8 mouse cellular contexts compared by ENCODE assay signal in the genomic region with DNA sequence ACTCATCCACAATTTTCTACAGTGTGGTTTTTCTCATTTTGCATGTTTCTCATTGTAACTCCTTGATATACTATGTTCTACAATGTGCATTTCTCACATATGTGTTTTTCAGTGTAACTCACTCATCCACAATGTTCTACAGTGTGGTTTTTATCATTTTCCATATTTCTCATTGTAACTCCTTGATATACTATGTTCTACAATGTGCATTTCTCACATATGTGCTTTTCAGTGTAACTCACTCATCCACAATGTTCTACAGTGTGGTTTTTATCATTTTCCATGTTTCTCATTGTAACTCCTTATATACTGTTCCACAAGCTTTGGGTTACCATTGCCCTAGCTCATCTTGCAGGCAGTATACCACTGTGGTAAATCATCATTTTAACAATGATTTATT.
A peak's percentile ranks its signal among the peaks of the same experiment; 100 is the strongest.
DNase-seq lines count a peak whose midpoint lies in the region; ATAC-seq lines count a peak whose summit lies in the region.
"Not testable (repeated sequence)": the region's sequence is repeated elsewhere in the genome, so short reads cannot be mapped to it uniquely, and the experiment has no call there.

No protein-coding gene starts in this region.

- H3K27ac ChIP-seq in ES-E14 (ENCODE audit: insufficient read depth, low read depth, low read length, poor library complexity, severe bottlenecking); heart, embryonic 14.5 days (replicated peaks in 1 of 2; ENCODE audit: control insufficient read depth in 1 of 2, insufficient read depth in 1 of 2, low read depth in 2 of 2, low read length in 2 of 2); intestine, embryonic 15.5 days; liver, embryonic 12.5 days; midbrain, embryonic 14.5 days (replicated peaks; ENCODE audit: low read depth, low read length): not testable (repeated sequence)

- H3K27me3 ChIP-seq in heart, embryonic 14.5 days (ENCODE audit: control insufficient read depth, insufficient read depth, low read length); intestine, embryonic 15.5 days (replicated peaks); liver, embryonic 12.5 days (replicated peaks); midbrain, embryonic 14.5 days (ENCODE audit: control insufficient read depth, insufficient read depth, low read length): not testable (repeated sequence)

- H3K4me2 ChIP-seq in heart, embryonic 14.5 days (ENCODE audit: low read length); intestine, embryonic 15.5 days (replicated peaks); liver, embryonic 12.5 days; midbrain, embryonic 14.5 days (ENCODE audit: low read length): not testable (repeated sequence)

- not testable (repeated sequence) for H3K9ac ChIP-seq in ES-E14 (ENCODE audit: insufficient read depth, low read depth, low read length, poor library complexity, severe bottlenecking); heart, embryonic 14.5 days (ENCODE audit: low read length); intestine, embryonic 15.5 days; liver, embryonic 12.5 days; midbrain, embryonic 14.5 days (replicated peaks; ENCODE audit: low read length)

- H3K4me3 ChIP-seq in ES-E14 (ENCODE audit: insufficient read depth in 1 of 2, low read depth in 1 of 2, low read length in 2 of 2, poor library complexity in 1 of 2, severe bottlenecking in 1 of 2); heart, embryonic 14.5 days (ENCODE audit: control insufficient read depth in 1 of 2, insufficient read depth in 1 of 2, low read depth in 1 of 2, low read length in 2 of 2); intestine, embryonic 15.5 days (replicated peaks); liver, embryonic 12.5 days; midbrain, embryonic 14.5 days (replicated peaks; ENCODE audit: low read depth, low read length): not testable (repeated sequence)

- H3K9me3 ChIP-seq in ES-E14 (ENCODE audit: control insufficient read depth, insufficient read depth, low read depth, low read length); heart, embryonic 14.5 days (ENCODE audit: control insufficient read depth, low read length); intestine, embryonic 15.5 days; liver, embryonic 12.5 days (replicated peaks); midbrain, embryonic 14.5 days (ENCODE audit: control insufficient read depth, low read length): not testable (repeated sequence)

- in situ Hi-C loops in ES-E14 (cut with MboI; ENCODE audit: low sequenced_read_pairs in 2 of 2, unreplicated experiment in 2 of 2): not testable (repeated sequence)

- H3K4me1 ChIP-seq in ES-E14 (ENCODE audit: control insufficient read depth in 2 of 2, insufficient read depth in 2 of 2, low read length in 2 of 2, poor library complexity in 1 of 2); heart, embryonic 14.5 days (ENCODE audit: control insufficient read depth in 2 of 2, insufficient read depth in 2 of 2, low read length in 2 of 2); intestine, embryonic 15.5 days (replicated peaks); liver, embryonic 12.5 days; midbrain, embryonic 14.5 days (ENCODE audit: control insufficient read depth, insufficient read depth, low read length): not testable (repeated sequence)

- not testable (repeated sequence) for H3K36me3 ChIP-seq in ES-E14 (ENCODE audit: control insufficient read depth, insufficient read depth, low read length, poor library complexity, severe bottlenecking); heart, embryonic 14.5 days (ENCODE audit: control insufficient read depth, insufficient read depth, low read length); intestine, embryonic 15.5 days; liver, embryonic 12.5 days; midbrain, embryonic 14.5 days (ENCODE audit: control insufficient read depth, insufficient read depth, low read length)

- DNase-seq in ES-E14 (ENCODE audit: low read depth, low spot score): peak; percentile 98
- DNase-seq in c-Kit-positive CD71-negative TER-119-negative erythroid progenitor cells, embryonic 14.5 days (ENCODE audit: low read depth): peak; percentile 63
- peak; percentile 55 for DNase-seq in fat pad, adult 2 months (ENCODE audit: extremely low read depth, low read depth, low spot score)
- DNase-seq in midbrain, embryonic 14.5 days: not testable (repeated sequence)
- DNase-seq in skeletal muscle tissue, adult 2 months (ENCODE audit: low read depth, low spot score): peak; percentile 55

- ATAC-seq in heart, embryonic 14.5 days (ENCODE audit: insufficient number of reproducible peaks, insufficient read depth, low FRiP score, low read depth): peak; percentile 73
- ATAC-seq in intestine, embryonic 15.5 days: peak; percentile 83
- peak; percentile 80 for ATAC-seq in liver, embryonic 12.5 days
- ATAC-seq in midbrain, embryonic 14.5 days (ENCODE audit: low FRiP score, low TSS enrichment): peak; percentile 96
